Mouse (Mus musculus) testis, adult 2 months (tissue): ENCODE measurements around the gene Lats2.

Experiments
- CTCF ChIP-seq: fragments of 200-500 bp; IDR thresholded peaks from 2 replicates; pipeline ENCODE4 v1.5.1; 2012; ENCODE audit warnings: low read depth, mild to moderate bottlenecking, inconsistent platforms, low read length, moderate library complexity; ENCODE audit not compliant: control insufficient read depth, insufficient read depth, insufficient replicate concordance
- POLR2A ChIP-seq: fragments of 200-500 bp; IDR thresholded peaks from 2 replicates; pipeline ENCODE4 v1.6.1; 2012; ENCODE audit warnings: low read depth, mild to moderate bottlenecking, inconsistent platforms, low read length, moderate library complexity; ENCODE audit not compliant: control insufficient read depth

- TF ChIP-seq CTCF: no peak
- no peak for TF ChIP-seq POLR2A
Observed at GRCm38 (mm10) chr14:57718245-57718644, 39.9 kb downstream of the Lats2 start.
